Mouse (Mus musculus) gastrocnemius, postnatal 4 days (tissue): ENCODE measurements around the gene Mras. TPM values are rescaled to one million over a fixed set of nuclear protein-coding genes. Genes with fewer than 3 reads are reported as not detected.

ENCODE experiments used
- DNase-seq, 2 experiments: peaks; one replicate each; pipeline ENCODE4 v3.0.0; 2021 to 2022; ENCODE audit warnings: low spot score in 2 of 2, mixed read lengths in 2 of 2
- total RNA-seq, 2 experiments: library from RNA; stranded (reverse); gene quantifications; 2 replicates each; pipeline ENCODE4 v1.2.3; 2021

Mras gene
- total RNA-seq, 2 experiments from 2014 or later = 12.9 to 13.2 TPM

DNA sequence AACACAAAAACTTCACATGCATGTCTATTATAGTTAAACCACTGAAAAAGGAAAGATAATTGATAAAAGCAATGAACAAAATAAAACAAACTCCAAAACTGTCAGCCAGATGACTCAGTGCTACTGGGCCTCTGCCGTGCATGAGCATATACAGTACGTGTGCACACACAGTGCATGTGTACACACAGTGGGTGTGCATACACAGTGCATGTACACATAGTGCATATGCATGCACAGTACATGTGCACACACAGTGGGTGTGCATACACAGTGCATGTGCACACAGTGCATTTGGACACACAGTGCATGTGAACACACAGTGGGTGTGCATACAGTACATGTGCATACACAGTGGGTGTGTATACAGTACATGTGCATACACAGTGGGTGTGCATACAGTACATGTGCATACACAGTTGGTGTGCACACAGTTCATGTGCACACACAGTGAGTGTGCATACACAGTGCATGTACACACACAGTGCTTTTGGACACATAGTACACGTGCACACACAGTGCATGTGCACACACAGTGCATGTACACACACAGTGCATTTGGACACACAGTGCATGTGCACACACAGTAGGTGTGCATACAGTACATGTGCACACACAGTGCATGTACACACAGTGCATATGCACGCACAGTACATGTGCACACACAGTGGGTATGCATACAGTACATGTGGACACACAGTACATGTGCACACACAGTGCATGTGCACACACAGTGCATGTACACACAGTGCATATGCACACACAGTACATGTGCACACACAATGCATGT lies 4.7 kb upstream of the Mras start:
- no peak for DNase-seq

DNA sequence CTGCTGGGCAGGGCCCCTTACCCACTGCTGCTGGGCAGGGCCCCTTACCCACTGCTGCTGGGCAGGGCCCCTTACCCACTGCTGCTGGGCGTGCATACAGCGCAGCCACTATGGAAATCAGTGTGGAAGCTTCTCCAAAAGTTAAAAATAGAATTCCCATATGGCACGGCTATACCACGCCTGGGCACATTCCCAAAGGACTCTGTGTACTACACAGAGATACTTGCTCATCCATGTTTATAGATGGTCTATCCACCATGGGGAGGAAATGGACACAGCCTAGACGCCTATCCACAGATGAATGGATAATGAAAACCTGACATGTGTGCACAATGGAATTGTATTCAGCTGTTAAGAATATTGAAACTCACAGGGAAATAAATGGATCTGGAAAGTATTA lies 3.8 kb upstream of the Mras start:
- no peak for DNase-seq

DNA sequence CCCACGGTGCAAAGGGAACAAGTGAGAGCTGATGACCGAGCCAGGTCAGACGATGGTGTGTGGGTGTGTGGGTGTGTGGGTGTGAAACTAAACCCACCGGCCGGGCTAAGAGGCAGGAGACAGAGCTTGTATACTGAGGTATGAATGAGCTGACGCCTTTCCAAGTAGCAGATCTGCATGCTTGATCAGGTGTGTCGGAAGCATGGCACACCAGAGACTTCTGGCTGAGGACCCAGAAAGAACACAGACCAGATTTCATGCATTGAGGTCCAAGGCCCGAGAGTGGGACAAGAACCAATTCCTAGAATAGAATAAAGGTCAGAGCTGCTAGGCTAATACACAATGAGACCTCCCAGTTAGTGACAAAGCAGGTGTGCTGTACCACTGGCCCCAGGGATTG lies 1.9 kb upstream of the Mras start:
- no peak for DNase-seq

DNA sequence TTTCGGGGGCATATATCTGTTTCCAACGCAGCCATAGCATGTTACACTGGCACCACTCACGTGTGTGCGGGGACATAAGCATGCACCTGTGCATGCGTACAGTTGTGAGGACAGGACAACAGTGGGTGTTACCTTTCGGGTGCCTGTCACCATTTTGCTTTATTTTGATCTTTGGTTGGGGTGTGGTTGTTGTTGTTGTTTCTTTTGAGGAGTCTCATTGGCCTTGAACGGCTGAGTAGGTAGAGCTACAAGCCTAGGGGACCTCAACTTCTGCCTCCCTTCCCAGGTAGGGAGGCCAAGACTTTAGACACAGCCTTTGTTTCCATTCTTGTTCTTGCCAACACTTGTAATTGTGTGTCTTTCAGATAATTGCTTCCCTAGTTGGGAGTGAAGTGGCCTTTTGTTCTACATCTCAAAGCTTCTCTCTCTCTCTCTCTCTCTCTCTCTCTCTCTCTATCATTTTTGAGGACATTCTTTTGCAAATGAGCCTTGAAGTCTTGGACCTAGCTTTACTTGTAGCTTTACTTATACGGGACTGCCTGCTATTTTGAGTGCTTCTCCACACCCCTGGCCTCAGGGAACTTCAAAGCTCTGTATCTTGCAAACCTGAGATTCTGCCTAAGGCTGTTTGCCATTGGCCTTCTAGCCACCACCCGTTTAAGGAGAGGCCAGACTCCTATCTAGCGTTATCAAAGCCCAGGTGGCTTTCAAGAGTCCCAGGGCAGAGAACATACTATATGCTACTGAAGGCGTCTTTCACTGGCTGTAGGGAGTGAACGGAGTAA lies 792 bp upstream of the Mras start:
- DNase-seq = no peak

DNA sequence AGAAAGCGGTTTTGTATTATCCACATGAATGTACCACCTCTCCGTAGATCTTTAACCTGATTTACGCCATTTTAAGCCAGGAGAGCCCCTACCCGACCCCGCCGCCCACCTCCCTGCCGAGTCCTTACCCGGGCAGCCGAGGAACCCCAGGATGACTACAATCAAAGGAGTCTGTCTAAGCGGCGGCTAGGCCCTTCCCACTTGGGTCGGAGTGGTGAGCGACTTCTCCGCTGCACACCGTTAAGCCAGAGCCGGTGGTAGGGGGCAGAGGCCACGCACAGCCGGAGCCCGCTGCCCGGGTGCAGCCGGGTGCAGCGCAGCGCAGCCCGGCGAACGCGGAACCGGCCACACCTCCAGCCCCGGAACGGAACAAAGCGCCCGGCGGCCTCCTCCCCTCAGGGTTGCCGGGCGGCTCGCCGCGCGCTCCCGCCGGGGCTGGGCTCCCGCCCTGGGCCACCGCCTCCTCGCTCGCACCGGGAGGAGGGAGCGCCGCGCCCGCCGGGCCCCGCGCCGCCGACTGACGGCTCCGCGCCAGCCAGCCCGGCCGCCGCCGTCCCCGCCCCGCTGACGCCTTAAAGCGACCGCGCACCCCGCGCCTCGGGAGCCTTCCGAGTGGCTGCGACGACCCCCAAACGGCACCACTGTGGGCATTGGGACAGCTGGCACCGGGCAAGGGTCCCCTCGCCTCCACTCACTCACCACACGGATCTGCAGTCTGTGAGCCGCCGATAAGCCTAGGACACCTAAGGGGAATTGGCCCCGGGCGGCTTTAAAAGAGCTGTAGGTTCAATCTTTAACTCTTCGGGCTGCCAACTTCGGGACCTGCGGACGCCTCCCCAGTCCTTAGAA lies 775 bp downstream of the Mras start:
- peak; percentile 59 to 74 for DNase-seq

DNA sequence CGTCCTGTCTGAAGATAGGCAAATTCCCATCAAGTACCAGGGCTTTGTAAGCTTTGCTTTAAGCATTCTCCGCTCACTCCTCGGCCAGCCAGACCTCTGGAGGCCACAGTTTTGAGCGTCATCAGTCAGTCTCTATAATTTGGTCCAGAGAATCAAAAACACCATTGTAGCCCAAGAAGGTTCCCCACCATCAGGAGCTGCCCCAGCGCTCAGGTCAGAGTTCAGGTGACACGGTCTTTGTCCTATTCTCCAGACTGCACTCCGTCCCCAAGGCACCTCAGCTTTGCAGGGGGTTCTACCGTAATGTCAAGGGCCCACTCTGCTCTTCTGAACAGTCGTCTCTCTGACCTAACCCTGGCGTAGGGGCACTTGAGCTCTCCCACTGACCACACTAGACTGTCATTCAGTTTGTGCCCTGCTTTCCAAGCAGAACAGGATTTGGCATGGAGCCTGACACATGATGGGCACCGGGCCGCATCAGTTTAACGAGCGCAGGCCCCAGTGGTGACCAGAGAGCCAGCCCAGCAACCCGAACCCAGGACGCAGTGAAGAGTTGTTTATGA lies 1.5 kb downstream of the Mras start:
- peak; percentile 41 to 44 for DNase-seq

DNA sequence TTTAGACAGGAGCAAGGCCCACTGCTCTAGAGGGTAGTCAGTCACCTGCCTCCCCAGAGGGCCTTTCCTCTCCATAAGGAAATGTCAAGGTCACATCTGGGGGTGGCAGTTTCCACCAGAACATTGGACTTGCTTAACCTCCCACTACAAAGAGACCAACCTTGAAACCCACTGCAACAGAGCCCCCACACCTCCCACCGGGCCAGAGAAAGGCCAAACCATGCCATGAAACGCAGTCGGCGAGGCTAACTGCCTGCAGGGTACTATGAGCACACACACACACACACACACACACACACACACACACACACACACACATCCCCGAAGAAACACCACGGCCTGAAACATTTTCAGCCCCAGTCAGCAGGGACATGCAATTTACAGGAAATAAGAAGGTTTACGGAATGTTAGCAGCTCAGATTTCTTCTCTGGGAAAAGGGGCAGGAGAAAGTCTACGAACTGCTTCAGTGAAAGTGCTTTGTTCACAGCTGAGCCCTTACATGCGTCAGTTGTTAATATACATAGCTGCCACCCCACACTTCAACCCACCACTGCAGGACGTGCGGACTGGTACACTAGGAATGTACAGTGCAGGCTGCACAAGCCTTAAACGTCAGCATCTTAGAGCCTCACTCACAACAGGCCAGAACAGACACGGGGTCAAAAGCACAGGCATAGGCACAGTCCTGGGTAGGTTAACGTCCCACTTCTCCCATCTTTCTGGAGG lies 2.1 kb downstream of the Mras start:
- DNase-seq = no peak

DNA sequence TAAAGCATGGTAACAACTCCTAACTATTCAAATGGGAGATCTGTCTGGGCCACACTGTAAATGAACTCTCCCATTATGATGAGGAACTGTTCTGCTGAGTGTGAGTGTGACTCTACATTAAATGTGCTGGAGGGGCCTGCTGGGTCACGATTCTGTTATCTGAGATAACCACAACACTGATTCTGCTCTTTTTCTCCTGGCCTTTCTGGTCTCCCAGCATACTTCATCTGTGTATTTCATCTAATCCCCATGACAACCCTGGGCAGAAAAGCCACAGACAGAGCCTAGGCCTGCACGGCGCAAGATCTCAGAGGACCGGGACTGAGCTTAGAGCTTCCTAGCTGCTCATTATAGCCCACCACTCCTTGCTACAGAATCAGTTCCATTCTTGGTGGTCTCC lies 4.7 kb downstream of the Mras start:
- no peak for DNase-seq

DNA sequence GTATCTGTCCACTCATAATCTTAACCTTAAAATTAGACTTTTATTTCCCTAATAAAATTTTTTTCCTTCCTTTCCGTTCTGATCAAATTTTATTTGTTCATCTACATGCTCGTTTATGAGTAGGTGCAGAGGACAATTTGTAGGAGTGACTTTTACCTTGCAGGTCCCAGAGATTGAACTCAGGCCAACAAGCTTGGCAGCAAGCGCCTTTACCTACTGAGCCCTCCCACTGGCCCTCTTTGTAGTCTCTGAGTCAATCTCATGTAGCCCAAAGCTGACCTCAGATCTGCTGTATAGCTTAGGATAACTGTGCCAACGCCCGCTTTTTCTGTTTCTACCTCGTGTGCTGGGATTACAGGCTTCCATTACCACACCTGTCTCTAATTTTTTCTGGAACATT lies 5.2 kb downstream of the Mras start:
- no peak for DNase-seq

DNA sequence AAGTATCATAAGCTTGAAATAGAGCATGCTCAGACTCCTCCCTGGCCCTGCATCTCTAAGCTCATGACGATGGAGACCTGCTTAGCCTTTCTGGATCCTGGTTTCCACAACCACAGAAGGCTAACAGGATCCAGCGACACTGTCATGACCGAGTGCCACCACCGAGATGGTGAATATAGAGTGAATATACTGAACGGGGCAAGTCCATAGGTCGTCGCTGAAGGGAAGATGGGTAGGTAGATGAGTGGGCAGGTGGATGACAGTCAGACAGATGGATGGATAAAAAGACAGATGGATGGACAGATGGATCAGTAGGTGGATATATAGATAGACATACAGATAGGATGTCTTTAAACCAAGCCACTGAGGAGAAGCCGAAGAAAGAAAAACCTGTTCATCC lies 5.8 kb downstream of the Mras start:
- no peak for DNase-seq

DNA sequence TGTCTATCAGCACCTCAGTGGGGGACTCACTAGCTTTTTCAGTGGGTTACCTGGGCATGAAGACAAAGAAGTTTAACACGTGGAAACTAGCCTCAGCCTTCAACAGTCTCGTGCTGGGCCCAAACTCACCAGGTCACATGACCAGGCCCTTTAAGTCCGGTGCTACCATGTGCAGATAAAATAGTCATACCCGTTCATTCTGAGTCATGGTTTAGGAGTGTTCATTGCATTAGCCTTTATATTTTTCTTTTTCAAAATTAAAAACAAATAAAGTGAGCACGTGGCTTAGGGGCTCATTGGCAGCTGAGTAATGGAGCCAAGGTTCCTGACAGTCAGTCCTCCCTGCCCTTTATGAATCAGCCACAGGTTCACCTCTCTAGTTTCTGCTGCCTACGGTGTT lies 6.4 kb downstream of the Mras start:
- DNase-seq = no peak

DNA sequence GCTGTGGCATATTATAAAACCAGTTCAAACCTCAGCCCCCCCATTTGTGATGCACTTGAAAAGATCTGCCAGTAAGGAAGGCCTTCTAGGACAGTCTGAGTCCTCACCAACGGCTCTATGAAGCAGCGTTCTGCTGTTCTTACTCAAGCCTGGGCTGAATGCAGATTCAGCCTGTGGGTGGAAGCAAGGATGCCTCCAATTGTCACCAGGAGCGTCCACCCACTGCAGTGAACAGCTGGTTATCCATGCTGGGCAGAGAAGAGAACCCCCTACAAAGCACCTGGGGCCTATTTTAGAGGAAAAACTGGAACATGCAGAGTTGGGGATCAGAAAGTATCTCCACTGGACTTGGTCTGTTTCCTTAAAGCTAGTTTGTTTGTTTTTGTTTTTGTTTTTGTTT lies 7.3 kb downstream of the Mras start:
- no peak for DNase-seq

DNA sequence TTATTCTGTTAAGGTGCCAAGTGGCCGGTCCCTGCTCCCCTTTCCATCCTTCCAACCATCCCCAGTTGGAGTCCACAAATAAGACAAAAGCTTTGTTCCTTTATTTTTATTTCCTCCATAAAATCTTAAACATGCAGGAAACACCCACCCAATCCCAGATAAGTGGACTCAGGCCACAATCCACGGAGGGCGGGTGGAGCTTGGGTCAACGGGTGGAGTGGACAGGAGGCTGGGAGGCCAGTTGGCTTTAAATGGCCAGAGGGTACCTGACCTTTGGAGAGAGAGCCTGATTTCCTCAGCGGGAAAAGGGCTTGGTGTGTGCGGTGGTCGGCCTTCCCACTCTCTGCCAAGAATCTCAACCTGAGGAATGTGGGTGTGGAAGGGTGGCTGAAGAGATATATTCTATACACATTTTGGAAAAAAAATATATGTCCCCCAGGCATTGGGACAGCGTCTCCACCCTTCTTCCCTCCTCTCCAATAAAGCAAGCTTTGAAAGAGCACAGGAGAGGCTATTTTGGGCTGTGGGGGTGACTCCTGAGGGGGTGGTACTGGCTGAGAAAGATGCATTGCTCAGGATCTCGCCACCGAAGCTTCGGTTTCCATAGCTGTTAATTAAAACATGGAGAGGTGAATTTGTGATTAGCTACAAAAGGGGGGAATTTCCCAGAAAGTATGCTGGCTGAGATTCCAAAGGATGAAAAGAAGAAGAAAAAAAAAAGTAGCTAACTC lies 8.4 kb downstream of the Mras start:
- no peak for DNase-seq

DNA sequence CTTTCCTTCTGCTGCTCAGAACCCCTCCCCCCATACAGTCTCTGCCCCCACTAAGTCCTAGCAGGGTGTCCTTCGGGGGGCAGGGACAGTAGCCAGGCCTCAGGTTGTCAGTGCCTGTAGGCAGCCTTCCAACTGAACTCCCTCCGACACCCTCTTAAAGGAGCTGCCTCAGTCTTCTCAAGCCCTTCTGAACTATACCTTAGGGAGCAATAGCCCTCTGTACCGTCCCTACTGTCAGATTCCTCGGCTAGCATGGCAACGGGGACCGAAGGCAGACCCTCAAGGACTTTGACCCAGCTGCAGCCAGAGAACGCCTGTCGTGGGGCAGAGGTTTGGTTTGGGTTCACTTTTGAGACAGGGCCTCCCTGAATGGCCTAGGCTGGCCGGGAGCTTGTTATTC lies 11.9 kb downstream of the Mras start:
- no peak for DNase-seq

DNA sequence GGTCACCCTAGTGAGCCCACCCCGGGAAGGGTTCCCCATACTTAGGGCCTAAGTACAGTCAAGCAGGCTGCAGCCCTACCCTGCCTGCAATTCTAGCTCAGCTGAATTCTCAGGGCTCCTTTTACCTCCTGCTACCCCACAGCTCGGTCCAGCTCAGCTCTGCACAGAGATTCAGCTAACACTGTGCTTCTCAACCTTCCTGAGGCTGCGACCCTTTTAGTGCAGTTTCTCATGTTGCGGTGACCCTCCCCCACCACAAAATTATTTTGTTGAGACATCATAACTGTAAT lies 12.7 kb downstream of the Mras start:
- no peak for DNase-seq

DNA sequence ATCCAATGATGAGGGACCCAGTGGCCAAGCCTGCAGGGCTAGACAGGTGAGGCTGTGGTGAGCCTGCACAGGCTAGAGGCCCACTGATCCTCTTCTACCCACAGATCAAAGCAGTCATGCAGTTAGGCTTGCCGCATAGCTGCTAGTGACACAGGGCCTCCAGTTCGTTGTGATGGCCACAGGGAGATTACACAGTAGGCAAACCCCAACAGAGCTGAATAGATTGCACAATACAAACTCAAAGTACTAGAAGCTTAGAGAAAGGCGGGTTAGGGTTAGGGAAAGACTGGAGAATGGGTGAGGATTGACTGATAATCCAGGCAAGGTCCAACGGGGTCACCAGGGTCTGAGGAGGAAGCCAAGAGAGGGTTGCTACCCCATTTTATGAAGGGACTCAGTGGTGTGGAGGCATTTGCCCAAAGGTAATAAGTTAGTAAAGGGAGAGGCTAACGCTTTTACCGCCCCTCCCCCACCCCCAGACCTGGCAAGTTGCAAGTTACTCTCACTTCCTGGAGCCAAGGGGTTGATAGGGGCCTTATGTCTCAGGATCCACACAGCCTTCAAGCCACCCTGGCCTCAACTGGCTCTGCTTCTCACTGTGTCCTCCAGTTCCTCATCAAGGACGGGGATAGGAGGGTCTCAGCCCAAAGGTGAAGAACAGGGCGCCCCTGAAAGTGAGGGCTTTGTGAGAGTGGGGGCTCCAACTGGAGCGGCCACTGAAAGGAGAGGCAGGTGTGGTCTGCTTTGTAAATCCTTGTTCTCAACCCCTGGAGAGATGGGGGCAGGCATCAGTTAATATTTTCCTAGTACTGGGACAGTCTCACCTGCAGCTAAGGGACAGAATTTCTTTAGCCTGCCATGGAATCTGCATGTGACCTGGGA lies 13.2 kb downstream of the Mras start:
- no peak for DNase-seq

DNA sequence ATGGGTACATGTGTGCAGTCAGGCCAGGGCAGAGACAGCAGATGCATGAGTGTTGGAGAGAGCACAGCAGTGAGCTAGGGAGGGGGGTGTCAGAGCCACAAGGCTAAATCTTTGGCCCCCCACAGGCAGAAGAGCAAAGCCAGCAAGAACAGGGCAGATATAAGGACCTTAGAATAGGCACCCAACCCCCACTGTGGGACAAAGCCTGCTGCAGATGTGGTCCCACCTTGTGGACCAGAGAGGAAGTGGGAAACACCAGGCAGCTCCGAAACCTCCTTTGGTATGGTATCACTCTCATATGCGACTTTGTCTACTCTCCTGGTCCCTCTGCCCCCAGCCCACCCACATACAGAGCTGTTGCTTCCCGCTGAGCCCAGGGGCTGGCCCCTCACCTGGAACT lies 15.3 kb downstream of the Mras start:
- no peak for DNase-seq

DNA sequence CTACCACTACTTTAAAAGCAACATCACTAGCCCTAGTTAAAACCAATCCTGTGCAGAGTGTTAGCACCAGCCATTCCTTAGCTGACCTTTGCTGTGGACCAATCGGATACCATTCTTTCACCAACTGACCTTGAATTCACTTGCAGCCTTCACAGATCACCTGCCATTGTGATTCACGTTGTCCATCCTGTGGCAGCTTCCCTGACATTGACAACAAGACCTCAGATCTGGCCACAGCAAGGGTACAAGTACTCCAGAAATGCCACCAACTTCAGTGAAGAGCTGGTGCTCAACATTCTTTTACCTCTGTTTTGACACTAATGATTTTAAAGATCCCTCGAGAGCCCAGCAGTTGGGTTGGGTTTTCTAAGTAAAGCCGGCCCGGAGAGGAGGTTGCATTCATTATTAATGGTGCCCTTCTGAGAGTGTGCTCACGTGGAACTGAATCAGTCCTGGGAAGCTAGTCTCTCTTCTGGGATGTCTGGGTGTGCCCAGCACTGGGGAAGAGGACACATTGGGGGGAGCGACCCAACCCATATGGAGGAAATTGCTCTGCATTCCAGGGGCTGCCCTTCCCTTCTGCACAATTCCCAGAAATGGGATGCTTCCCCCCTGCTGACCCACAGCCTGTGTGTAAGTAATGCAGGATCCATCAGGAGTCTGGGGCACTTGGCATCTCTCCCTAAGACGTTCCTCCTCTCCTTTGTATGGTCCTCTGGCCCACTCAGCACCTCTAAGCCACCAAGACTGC lies 17.1 kb downstream of the Mras start:
- DNase-seq = no peak

DNA sequence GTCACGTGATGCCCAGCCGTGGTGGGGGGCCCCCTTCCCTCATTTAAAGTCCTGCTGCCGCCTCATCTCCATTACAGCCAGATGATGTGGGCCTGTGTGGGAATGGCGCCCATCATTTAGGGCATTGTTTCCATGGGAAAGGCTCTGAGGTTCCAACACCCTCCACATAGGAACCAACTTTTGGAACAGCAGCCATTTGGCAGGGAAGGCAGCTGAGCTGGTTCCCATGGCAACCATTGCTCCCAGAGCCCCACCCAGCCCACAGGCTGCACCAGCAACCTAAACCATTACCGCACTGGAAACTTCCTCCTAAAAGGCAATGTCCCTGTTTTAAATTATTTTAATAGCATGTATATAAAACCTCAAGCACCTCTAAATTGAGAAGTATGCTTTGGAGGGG lies 18.8 kb downstream of the Mras start:
- DNase-seq = no peak
